Mouse (Mus musculus): ENCODE results near the gene BC034090.
"Not testable (repeated sequence)": the region's sequence is repeated elsewhere in the genome, so short reads cannot be mapped to it uniquely, and the experiment has no call there.

GRCm38 (mm10) chr1:155173644-155174016 lies 70.6 kb downstream of the BC034090 start:
- TF ChIP-seq CTCF (conservative IDR thresholded peaks at IDR 0.05; ENCODE audit: insufficient read depth, insufficient read length, low read depth, low read length); POLR2A (IDR thresholded peaks at IDR 0.05; ENCODE audit: low read depth, low read length): not testable (repeated sequence)
